Mouse (Mus musculus): Measurements from ENCODE around the gene Ptbp1. TPM values are rescaled to one million over a fixed set of nuclear protein-coding genes. Genes with fewer than 3 reads are reported as not detected.

Gene Ptbp1
- polyA plus RNA-seq, 1 experiment from 2014 or later, result 351 TPM

DNA sequence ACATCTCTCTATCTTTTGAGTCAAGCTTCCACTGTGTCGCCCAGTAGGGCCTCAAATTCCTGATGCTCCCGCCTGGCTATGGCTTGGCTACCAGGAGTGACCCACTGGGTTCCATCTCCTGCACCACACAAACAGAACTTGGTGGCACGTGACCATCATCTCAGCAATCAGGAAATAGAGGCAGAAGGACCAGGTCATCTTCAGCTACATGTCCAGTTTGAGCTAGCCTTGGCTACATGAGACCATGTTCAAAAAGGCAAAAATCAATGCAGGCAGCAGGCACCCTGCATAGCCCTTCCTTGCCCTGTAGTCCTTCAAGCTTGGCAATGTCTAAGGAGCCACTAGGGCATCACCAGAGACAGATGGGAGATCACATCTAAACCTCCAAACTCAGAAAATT is 14.1 kb upstream of the Ptbp1 start:
- Histone ChIP-seq H3K9ac (ENCODE audit: low read length) (no peak overlapping the region), H3K36me3 (ENCODE audit: control insufficient read depth, insufficient read depth, low read length) (no peaks in the 10 kb centered on the region), H3K27me3 (ENCODE audit: control insufficient read depth, insufficient read depth, low read length) (no peaks in the 10 kb centered on the region), H3K9me3 (ENCODE audit: control insufficient read depth, low read length) (no peaks in the 10 kb centered on the region), H3K27ac (replicated peaks; ENCODE audit: low read depth, low read length) (peak overlapping the region; percentile 96), H3K4me3 (ENCODE audit: low read depth, low read length) (peak overlapping the region; percentile 30; the same call in 1 of the 2 replicates), H3K4me1 (ENCODE audit: control insufficient read depth, insufficient read depth, low read length) (peaks cover 10% of the 10 kb centered on the region; the same call in 1 of the 2 replicates), H3K4me2 (ENCODE audit: low read depth, severe bottlenecking) (0 out of 2 replicates have a peak overlapping the region, but pooled peaks have one; percentile 64)
- DNase-seq (ENCODE audit: low spot score) (no peak), ATAC-seq (ENCODE audit: insufficient number of reproducible peaks, low FRiP score, low TSS enrichment, low read depth) (no peak)
- WGBS, result 87% methylated on average over 3 of the region's 3 CpGs

DNA sequence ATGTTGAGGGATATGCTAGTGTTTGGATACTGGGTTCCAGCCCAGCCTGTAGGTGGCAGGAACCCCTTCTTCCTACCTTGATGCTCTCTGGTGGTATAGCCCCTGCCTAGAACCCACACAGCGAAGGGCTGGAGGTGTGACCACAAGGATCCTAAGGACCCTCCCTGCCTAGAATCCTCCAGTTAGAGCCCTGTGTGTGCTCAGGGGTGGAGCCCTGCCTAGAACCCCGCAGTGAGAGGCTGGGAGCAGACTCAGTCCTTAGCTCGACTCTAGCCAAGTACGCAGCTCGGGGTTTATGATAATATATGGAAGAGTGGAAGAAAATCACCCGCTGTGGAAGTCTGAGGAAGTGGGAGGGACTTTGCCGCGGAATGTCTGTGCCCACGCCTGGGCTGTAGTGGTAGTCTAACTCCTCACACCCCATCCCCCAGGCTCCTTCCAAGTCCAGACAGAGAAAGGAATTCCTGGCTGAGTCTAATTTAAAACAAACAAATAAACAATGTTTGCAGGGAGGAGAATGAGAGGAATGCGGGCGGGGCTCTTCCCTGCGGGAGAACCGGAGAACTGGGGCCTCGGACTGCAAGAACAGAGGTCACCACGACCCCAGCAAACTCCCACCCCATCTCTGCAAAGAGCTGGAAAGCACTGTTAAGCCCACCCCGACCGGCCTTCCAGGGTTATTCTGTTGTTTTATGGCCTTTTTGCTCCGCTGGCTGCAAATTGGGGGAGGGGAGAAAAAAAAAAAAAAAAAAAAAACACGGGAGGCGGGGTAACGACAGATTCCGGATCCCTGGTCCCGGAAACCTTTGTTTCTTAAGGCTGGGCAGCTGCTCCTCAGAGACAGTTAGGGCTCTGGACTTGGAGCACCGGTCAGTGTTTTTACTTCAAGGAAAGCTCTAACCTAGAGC is 13.3 kb upstream of the Ptbp1 start:
- H3K4me3 ChIP-seq (ENCODE audit: low read depth, low read length), result peak overlapping the region; percentile 30
- WGBS, result 0% methylated on average over 23 of the region's 24 CpGs
- no peaks in the 10 kb centered on the region for H3K27me3 ChIP-seq (ENCODE audit: control insufficient read depth, insufficient read depth, low read length)
- peaks cover 10% of the 10 kb centered on the region; the same call in 1 of the 2 replicates for H3K4me1 ChIP-seq (ENCODE audit: control insufficient read depth, insufficient read depth, low read length)
- DNase-seq (ENCODE audit: low spot score) (peak; percentile 81), ATAC-seq (ENCODE audit: insufficient number of reproducible peaks, low FRiP score, low TSS enrichment, low read depth) (peak; percentile 88)
- peak overlapping the region; percentile 62 for H3K9ac ChIP-seq (ENCODE audit: low read length)
- no peaks in the 10 kb centered on the region for H3K36me3 ChIP-seq (ENCODE audit: control insufficient read depth, insufficient read depth, low read length)
- peak overlapping the region; percentile 96 for H3K27ac ChIP-seq (replicated peaks; ENCODE audit: low read depth, low read length)
- H3K4me2 ChIP-seq (ENCODE audit: low read depth, severe bottlenecking), result peak overlapping the region; percentile 64
- H3K9me3 ChIP-seq (ENCODE audit: control insufficient read depth, low read length), result no peaks in the 10 kb centered on the region

DNA sequence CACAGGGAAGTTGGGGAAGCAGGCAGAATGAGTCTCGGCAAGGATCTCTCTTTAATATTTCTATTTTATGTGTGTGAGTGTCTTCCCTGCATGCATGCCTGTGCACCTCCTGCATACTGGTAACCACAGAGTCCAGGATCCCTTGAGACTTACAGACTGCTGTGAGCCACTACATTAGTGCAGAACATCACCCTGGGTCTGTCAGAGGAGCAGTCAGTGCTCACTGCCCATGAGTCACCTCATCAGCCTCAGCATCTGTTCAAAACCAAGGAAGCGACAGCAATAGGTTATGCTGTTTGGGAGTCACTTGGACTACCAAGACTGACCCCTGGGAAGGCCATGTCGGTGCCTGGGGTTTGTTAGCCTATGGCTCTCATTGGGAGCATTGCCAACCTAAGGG is 11.9 kb upstream of the Ptbp1 start:
- 74% methylated on average over 3 of the region's 3 CpGs for WGBS
- Histone ChIP-seq H3K4me1 (ENCODE audit: control insufficient read depth, insufficient read depth, low read length) (peaks cover 10% of the 10 kb centered on the region; the same call in 1 of the 2 replicates), H3K4me2 (ENCODE audit: low read depth, severe bottlenecking) (no peak overlapping the region), H3K27me3 (ENCODE audit: control insufficient read depth, insufficient read depth, low read length) (no peaks in the 10 kb centered on the region), H3K9ac (ENCODE audit: low read length) (no peak overlapping the region), H3K4me3 (ENCODE audit: low read depth, low read length) (no peak overlapping the region), H3K9me3 (ENCODE audit: control insufficient read depth, low read length) (no peaks in the 10 kb centered on the region), H3K36me3 (ENCODE audit: control insufficient read depth, insufficient read depth, low read length) (no peaks in the 10 kb centered on the region), H3K27ac (replicated peaks; ENCODE audit: low read depth, low read length) (no peak overlapping the region)
- ATAC-seq (ENCODE audit: insufficient number of reproducible peaks, low FRiP score, low TSS enrichment, low read depth) (no peak), DNase-seq (ENCODE audit: low spot score) (no peak)

DNA sequence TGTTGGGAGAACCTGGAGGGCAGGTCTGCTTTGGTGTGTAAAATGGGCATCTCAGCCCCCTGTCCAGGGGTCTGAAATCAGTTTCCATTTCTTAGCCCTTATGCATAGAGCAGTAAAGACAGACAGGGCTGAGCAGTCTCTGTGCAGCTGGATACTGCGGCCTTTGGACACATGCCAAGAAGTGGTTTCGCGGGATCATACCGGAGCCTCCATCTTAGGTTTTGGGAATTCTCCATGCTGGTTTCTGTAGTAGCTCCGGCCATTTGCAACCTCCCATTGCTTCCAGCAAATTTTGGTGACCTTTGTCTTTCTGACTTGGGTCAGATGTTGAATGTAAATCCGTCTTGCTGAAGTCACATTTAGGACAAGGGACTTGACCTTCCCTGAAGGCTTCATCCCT is 10.8 kb upstream of the Ptbp1 start:
- H3K4me2 ChIP-seq (ENCODE audit: low read depth, severe bottlenecking), result no peak overlapping the region
- no peaks in the 10 kb centered on the region for H3K27me3 ChIP-seq (ENCODE audit: control insufficient read depth, insufficient read depth, low read length)
- no peaks in the 10 kb centered on the region for H3K9me3 ChIP-seq (ENCODE audit: control insufficient read depth, low read length)
- ATAC-seq (ENCODE audit: insufficient number of reproducible peaks, low FRiP score, low TSS enrichment, low read depth) (no peak), DNase-seq (ENCODE audit: low spot score) (no peak)
- H3K36me3 ChIP-seq (ENCODE audit: control insufficient read depth, insufficient read depth, low read length), result no peaks in the 10 kb centered on the region
- no peak overlapping the region for H3K4me3 ChIP-seq (ENCODE audit: low read depth, low read length)
- no peak overlapping the region for H3K27ac ChIP-seq (replicated peaks; ENCODE audit: low read depth, low read length)
- no peak overlapping the region for H3K9ac ChIP-seq (ENCODE audit: low read length)
- WGBS, result 87% methylated on average over 6 of the region's 6 CpGs
- H3K4me1 ChIP-seq (ENCODE audit: control insufficient read depth, insufficient read depth, low read length), result peaks cover 10% of the 10 kb centered on the region; the same call in 1 of the 2 replicates

DNA sequence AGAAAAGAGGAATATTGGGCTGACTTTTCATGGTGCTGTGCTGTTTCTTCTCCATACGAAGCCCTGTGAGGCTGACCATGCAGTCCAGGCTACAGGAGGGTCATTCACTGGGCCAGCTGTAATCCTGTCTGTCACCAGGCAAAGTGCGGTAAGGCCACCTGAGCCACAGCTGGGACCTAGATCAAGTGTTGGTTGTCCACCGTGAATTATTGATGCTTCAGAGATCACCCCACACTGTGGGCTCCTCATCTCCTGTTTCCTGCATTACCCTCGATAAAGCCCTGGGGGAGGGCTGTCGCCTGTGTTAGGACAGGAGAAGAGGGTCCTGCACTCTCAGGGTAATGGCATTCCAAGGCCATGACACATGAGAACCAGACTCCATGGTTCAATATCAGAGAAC is 7.7 kb upstream of the Ptbp1 start:
- Histone ChIP-seq H3K27ac (replicated peaks; ENCODE audit: low read depth, low read length) (no peak overlapping the region), H3K36me3 (ENCODE audit: control insufficient read depth, insufficient read depth, low read length) (no peaks in the 10 kb centered on the region), H3K9ac (ENCODE audit: low read length) (no peak overlapping the region), H3K27me3 (ENCODE audit: control insufficient read depth, insufficient read depth, low read length) (no peaks in the 10 kb centered on the region), H3K4me2 (ENCODE audit: low read depth, severe bottlenecking) (no peak overlapping the region), H3K4me1 (ENCODE audit: control insufficient read depth, insufficient read depth, low read length) (peaks cover 7% of the 10 kb centered on the region), H3K4me3 (ENCODE audit: low read depth, low read length) (no peak overlapping the region), H3K9me3 (ENCODE audit: control insufficient read depth, low read length) (no peaks in the 10 kb centered on the region)
- DNase-seq (ENCODE audit: low spot score), result no peak
- no peak for ATAC-seq (ENCODE audit: insufficient number of reproducible peaks, low FRiP score, low TSS enrichment, low read depth)
- WGBS, result 65% methylated on average over 5 of the region's 5 CpGs

DNA sequence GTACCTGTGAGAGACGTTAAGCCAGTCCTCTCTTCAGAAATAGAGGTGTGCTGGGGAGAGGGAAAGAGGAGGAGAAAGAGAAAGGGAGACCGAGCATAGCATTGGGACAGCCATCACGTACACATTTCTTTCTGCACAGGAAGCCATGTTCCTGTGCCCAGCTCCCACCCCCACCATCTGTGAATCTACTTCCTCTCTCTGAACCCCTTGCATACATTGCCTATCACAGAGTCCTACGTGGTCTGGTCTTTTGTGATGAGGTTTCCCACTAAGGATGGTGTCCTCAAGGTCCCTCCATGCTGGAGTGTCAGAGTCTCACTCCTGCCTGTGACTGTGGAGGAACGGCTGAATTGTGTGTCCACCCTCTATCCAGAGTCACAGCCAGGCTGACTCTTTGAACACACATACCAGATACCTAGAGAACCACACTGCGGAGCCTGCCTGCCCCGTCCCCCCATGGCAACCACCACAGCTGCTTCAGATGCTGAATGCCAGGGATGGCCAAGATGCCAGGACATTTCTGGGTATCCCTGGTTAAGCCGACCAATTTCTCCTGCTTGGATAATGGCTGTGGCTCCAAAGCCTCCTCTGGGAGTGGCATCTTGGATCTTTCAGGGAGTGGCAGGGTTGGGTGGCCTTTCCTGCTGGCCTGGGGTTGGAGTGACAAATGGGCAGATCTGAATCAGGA is 4.1 kb upstream of the Ptbp1 start:
- Histone ChIP-seq H3K9ac (ENCODE audit: low read length) (no peak overlapping the region), H3K36me3 (ENCODE audit: control insufficient read depth, insufficient read depth, low read length) (no peaks in the 10 kb centered on the region), H3K27me3 (ENCODE audit: control insufficient read depth, insufficient read depth, low read length) (no peaks in the 10 kb centered on the region), H3K4me2 (ENCODE audit: low read depth, severe bottlenecking) (no peak overlapping the region), H3K9me3 (ENCODE audit: control insufficient read depth, low read length) (no peaks in the 10 kb centered on the region), H3K4me3 (ENCODE audit: low read depth, low read length) (no peak overlapping the region), H3K27ac (replicated peaks; ENCODE audit: low read depth, low read length) (no peak overlapping the region), H3K4me1 (ENCODE audit: control insufficient read depth, insufficient read depth, low read length) (peaks cover 19% of the 10 kb centered on the region)
- ATAC-seq (ENCODE audit: insufficient number of reproducible peaks, low FRiP score, low TSS enrichment, low read depth) (no peak), DNase-seq (ENCODE audit: low spot score) (no peak)
- 84% methylated on average over 8 of the region's 8 CpGs for WGBS

DNA sequence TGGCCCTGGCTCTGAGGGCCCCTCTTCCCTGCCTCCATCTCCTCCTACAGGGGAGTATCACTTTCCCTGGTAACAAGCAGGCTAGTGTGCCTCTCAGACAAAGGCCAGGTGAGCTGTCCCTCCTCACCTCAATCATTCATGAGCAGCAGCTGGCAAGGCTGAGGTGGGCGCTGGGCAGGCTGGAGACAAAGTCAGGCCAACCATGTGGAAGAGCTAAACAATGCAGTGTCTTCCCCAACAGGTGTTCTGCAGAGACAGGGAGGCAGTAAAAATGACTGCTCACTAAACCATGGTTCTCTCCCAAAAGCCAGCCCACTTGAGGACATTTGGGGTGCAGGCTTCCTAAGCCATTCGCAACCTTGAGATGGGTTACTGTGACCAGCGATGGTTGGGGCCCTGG is 2.6 kb upstream of the Ptbp1 start:
- Histone ChIP-seq H3K4me2 (ENCODE audit: low read depth, severe bottlenecking) (peak overlapping the region; percentile 54), H3K9ac (ENCODE audit: low read length) (peak overlapping the region; percentile 37), H3K27ac (replicated peaks; ENCODE audit: low read depth, low read length) (peak overlapping the region; percentile 100), H3K27me3 (ENCODE audit: control insufficient read depth, insufficient read depth, low read length) (no peaks in the 10 kb centered on the region), H3K4me3 (ENCODE audit: low read depth, low read length) (no peak overlapping the region), H3K36me3 (ENCODE audit: control insufficient read depth, insufficient read depth, low read length) (peaks cover 3% of the 10 kb centered on the region; the same call in 1 of the 2 replicates), H3K4me1 (ENCODE audit: control insufficient read depth, insufficient read depth, low read length) (peaks cover 24% of the 10 kb centered on the region), H3K9me3 (ENCODE audit: control insufficient read depth, low read length) (no peaks in the 10 kb centered on the region)
- WGBS, result 71% methylated on average over 3 of the region's 3 CpGs
- DNase-seq (ENCODE audit: low spot score) (no peak), ATAC-seq (ENCODE audit: insufficient number of reproducible peaks, low FRiP score, low TSS enrichment, low read depth) (no peak)

DNA sequence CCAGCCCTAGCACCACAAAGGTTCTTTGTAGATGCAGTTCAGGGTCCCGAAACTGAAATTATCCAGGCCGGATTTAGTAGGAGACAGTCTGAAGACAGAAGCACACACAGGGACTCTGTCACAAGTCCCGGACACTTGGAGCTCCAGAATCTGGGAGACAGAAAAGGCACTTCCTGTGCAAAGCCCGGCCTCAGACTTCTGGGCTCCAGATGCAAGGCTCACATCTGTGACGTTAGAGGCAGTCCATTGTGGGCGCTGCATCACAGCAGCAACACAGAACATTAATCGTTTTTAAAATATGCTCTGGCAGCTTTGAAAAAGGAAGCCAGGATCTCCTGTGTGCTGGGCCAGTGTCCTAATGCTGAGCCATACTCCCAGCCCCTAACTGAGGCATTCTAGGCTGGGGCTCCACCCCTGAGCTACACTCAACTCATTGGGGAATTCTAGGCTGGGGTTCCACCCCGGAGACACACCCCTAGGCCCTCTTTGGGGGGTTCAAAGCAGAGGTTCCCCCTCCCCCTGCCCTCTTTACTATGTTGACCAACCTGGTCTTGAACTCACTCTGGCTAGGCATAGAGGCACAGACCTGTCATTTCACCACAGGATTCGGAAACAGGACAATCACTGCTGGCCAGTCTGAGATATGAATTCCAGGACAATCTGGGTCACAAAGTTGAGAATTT is 2.0 kb upstream of the Ptbp1 start:
- Histone ChIP-seq H3K9ac (ENCODE audit: low read length) (peak overlapping the region; percentile 77), H3K4me3 (ENCODE audit: low read depth, low read length) (peak overlapping the region; percentile 99), H3K9me3 (ENCODE audit: control insufficient read depth, low read length) (no peaks in the 10 kb centered on the region), H3K4me1 (ENCODE audit: control insufficient read depth, insufficient read depth, low read length) (peaks cover 30% of the 10 kb centered on the region), H3K36me3 (ENCODE audit: control insufficient read depth, insufficient read depth, low read length) (peaks cover 5% of the 10 kb centered on the region; the same call in 1 of the 2 replicates), H3K4me2 (ENCODE audit: low read depth, severe bottlenecking) (peak overlapping the region; percentile 54), H3K27ac (replicated peaks; ENCODE audit: low read depth, low read length) (peak overlapping the region; percentile 100), H3K27me3 (ENCODE audit: control insufficient read depth, insufficient read depth, low read length) (no peaks in the 10 kb centered on the region)
- no peak for ATAC-seq (ENCODE audit: insufficient number of reproducible peaks, low FRiP score, low TSS enrichment, low read depth)
- peak; percentile 57 for DNase-seq (ENCODE audit: low spot score)
- 35% methylated on average over 9 of the region's 9 CpGs for WGBS
